ENCODE assay signal across 10 mouse cellular contexts in the genomic region with DNA sequence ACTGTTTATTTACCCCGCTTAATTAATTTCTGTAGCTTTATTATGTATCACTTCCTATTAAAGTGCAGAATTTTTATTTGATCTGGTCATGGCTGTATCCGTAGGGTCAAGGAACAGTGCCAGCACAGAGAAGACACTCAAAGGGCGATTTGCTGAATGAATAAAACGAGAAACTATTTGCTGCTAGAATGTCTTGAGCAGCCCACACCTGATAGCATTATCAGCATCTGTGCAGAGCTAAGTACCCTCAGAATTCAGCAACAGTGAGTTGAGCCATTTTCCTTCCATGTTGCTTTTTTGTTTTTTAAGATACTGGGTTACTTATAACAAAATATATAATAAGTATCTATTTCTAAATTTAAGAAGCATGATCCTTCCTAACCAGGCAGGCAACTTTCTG. TPM values are rescaled to one million over a fixed set of nuclear protein-coding genes. Genes with fewer than 3 reads are reported as not detected.
A peak's percentile ranks its signal among the peaks of the same experiment; 100 is the strongest.
DNase-seq lines count a peak whose midpoint lies in the region; ATAC-seq and TF ChIP-seq lines count a peak whose summit lies in the region.
"Had no signal": no experiment of that assay in that cellular context is flagged by ENCODE, and none has a peak within 500 bp of the region (broad histone marks: within the 10 kb centered on the region; RNA-seq: fewer than 3 reads in every experiment).

No protein-coding gene starts in this region.

- 80% methylated on average over 4 of the region's 4 CpGs for WGBS in cerebellum, adult 2 months
- 92% methylated on average over 4 of the region's 4 CpGs for WGBS in neural tube, embryonic 11.5 days
- WGBS in liver, embryonic 12.5 days (ENCODE audit: insufficient replicate concordance), result 50% methylated on average over 4 of the region's 4 CpGs

- peak overlapping the region; percentile 33; the same call in 1 of the 2 replicates for H3K27ac ChIP-seq in cerebellum, adult 2 months (ENCODE audit: insufficient read depth, low read length)
- H3K27ac ChIP-seq in neural tube, embryonic 11.5 days (ENCODE audit: low read depth, low read length), result no peak overlapping the region
- peak overlapping the region; percentile 100 for H3K27ac ChIP-seq in liver, embryonic 12.5 days

- no peaks in the 10 kb centered on the region for H3K9me3 ChIP-seq in neural tube, embryonic 11.5 days (ENCODE audit: control insufficient read depth, low read length)
- no peaks in the 10 kb centered on the region for H3K9me3 ChIP-seq in liver, embryonic 12.5 days (replicated peaks)

- H3K27me3 ChIP-seq in cerebellum, adult 2 months (ENCODE audit: control insufficient read depth, insufficient read depth, low read length), result no peaks in the 10 kb centered on the region
- no peaks in the 10 kb centered on the region for H3K27me3 ChIP-seq in neural tube, embryonic 11.5 days (ENCODE audit: control insufficient read depth, insufficient read depth, low read length)
- H3K27me3 ChIP-seq in liver, embryonic 12.5 days (replicated peaks), result no peaks in the 10 kb centered on the region

- H3K36me3 ChIP-seq in neural tube, embryonic 11.5 days (ENCODE audit: control insufficient read depth, insufficient read depth, low read length), result no peaks in the 10 kb centered on the region
- 0 out of 2 replicates have a peak, but pooled peaks cover 3% of the 10 kb centered on the region for H3K36me3 ChIP-seq in liver, embryonic 12.5 days

- TF ChIP-seq CTCF in cerebellum, adult 2 months (IDR thresholded peaks at IDR 0.05; ENCODE audit: borderline replicate concordance, insufficient read depth, low read depth, low read length), result no peak

- no peak overlapping the region for H3K4me3 ChIP-seq in cerebellum, adult 2 months (replicated peaks; ENCODE audit: insufficient read depth, low read depth, low read length)
- peak overlapping the region; percentile 76; the same call in 1 of the 2 replicates for H3K4me3 ChIP-seq in neural tube, embryonic 11.5 days (ENCODE audit: low read depth, low read length)
- peak overlapping the region; percentile 85 for H3K4me3 ChIP-seq in liver, embryonic 12.5 days

- ATAC-seq in neural tube, embryonic 11.5 days (ENCODE audit: insufficient read depth, low FRiP score, low TSS enrichment), result no peak
- no peak for ATAC-seq in liver, embryonic 12.5 days

- no peak overlapping the region for H3K9ac ChIP-seq in neural tube, embryonic 11.5 days (ENCODE audit: low read length)
- peak overlapping the region; percentile 81 for H3K9ac ChIP-seq in liver, embryonic 12.5 days

- no peak for DNase-seq in cerebellum, adult 2 months
- no peak for DNase-seq in cerebellum, postnatal 36 days
- DNase-seq in neural tube, embryonic 11.5 days (ENCODE audit: low spot score), result no peak
- no peak for DNase-seq in neural tube, embryonic 10.5 days (ENCODE audit: extremely low spot score, low spot score)
- no peak for DNase-seq in adrenal gland, postnatal 25 days
- DNase-seq in right cerebral cortex, adult 18-20 months, result no peak
- DNase-seq in spleen, postnatal 10 days (ENCODE audit: low spot score in 2 of 2), result no peak
- DNase-seq: adrenal gland, postnatal 10 days had no signal

- peak overlapping the region; percentile 66 for H3K4me2 ChIP-seq in neural tube, embryonic 11.5 days (ENCODE audit: low read depth)
- H3K4me2 ChIP-seq in liver, embryonic 12.5 days, result peak overlapping the region; percentile 89

- TF ChIP-seq POLR2A in cerebellum, adult 2 months (IDR thresholded peaks at IDR 0.05; ENCODE audit: borderline replicate concordance, insufficient read depth, low read length), result no peak

- H3K4me1 ChIP-seq in cerebellum, adult 2 months (ENCODE audit: control insufficient read depth, insufficient read depth, low read length), result peaks cover 24% of the 10 kb centered on the region
- H3K4me1 ChIP-seq in neural tube, embryonic 11.5 days (ENCODE audit: control insufficient read depth, insufficient read depth, low read length), result no peaks in the 10 kb centered on the region
- H3K4me1 ChIP-seq in liver, embryonic 12.5 days, result peaks cover 35% of the 10 kb centered on the region

RNA-seq across cellular contexts. Expression of a gene that starts 1.2 kb away (rescaled TPM):
- polyA plus RNA-seq in cerebellum, adult 2 months (2012; rRNA removed), result 97.3 and 108 TPM in 2 replicates
- 56.3 and 63.0 TPM in 2 replicates for polyA plus RNA-seq in neural tube, embryonic 11.5 days (2014; fragmentation: Nextera tagmentation; extraction: Ambion mirVana)
- 28.2 and 30.4 TPM in 2 replicates for polyA plus RNA-seq in liver, embryonic 12.5 days (2016; fragmentation: Nextera tagmentation; extraction: Ambion mirVana)
- 50.2 and 56.8 TPM in 2 replicates for total RNA-seq in adrenal gland, postnatal 25 days (2021)

RNA-seq across cellular contexts. Expression of a gene that starts 30.5 kb away (rescaled TPM):
- 0.76 and 0.97 TPM in 2 replicates for polyA plus RNA-seq in cerebellum, adult 2 months (2012; rRNA removed)
- 0.66 and 1.8 TPM in 2 replicates for polyA plus RNA-seq in neural tube, embryonic 11.5 days (2014; fragmentation: Nextera tagmentation; extraction: Ambion mirVana)
- polyA plus RNA-seq in liver, embryonic 12.5 days (2016; fragmentation: Nextera tagmentation; extraction: Ambion mirVana), result 5.7 and 6.7 TPM in 2 replicates
- total RNA-seq in adrenal gland, postnatal 25 days (2021), result not detected in 2 replicates
- total RNA-seq: neutrophil, adult 5-6 weeks had no signal

RNA-seq across cellular contexts. Expression of a gene that starts 46.7 kb away (rescaled TPM):
- polyA plus RNA-seq in cerebellum, adult 2 months (2012; rRNA removed), result 22.5 and 24.7 TPM in 2 replicates
- polyA plus RNA-seq in neural tube, embryonic 11.5 days (2014; fragmentation: Nextera tagmentation; extraction: Ambion mirVana), result 47.3 and 48.8 TPM in 2 replicates
- polyA plus RNA-seq in liver, embryonic 12.5 days (2016; fragmentation: Nextera tagmentation; extraction: Ambion mirVana), result 12.1 and 14.8 TPM in 2 replicates
- 38.5 and 52.6 TPM in 2 replicates for total RNA-seq in adrenal gland, postnatal 25 days (2021)
